Mouse (Mus musculus): ENCODE measurements around the gene Tln1. TPM values are rescaled to one million over a fixed set of nuclear protein-coding genes. Genes with fewer than 3 reads are reported as not detected.
A peak's percentile ranks its signal among the peaks of the same experiment; 100 is the strongest.

Gene Tln1
- polyA plus RNA-seq, 1 experiment from 2014 or later, result 75.5 TPM

GRCm38 (mm10) chr4:43575356-43575755 is 12.9 kb upstream of the Tln1 start:
- Histone ChIP-seq H3K4me3 (peak overlapping the region; percentile 76; the same call in 1 of the 2 replicates), H3K9me3 (replicated peaks) (no peaks in the 10 kb centered on the region), H3K36me3 (peaks cover 47% of the 10 kb centered on the region), H3K9ac (no peak overlapping the region), H3K4me2 (peak overlapping the region; percentile 90), H3K27ac (no peak overlapping the region), H3K27me3 (replicated peaks) (no peaks in the 10 kb centered on the region), H3K4me1 (peaks cover 47% of the 10 kb centered on the region)
- 64% methylated on average over 2 of the region's 2 CpGs for WGBS (ENCODE audit: insufficient replicate concordance)
- no peak for ATAC-seq

- H3K9me3 ChIP-seq (replicated peaks), result no peaks in the 10 kb centered on the region
- peaks cover 35% of the 10 kb centered on the region for H3K4me1 ChIP-seq
- H3K9ac ChIP-seq, result no peak overlapping the region
- WGBS (ENCODE audit: insufficient replicate concordance), result 81% methylated on average over 4 of the region's 4 CpGs
- peaks cover 62% of the 10 kb centered on the region for H3K36me3 ChIP-seq
- no peaks in the 10 kb centered on the region for H3K27me3 ChIP-seq (replicated peaks)
- ATAC-seq, result no peak
- H3K27ac ChIP-seq, result no peak overlapping the region
- no peak overlapping the region for H3K4me3 ChIP-seq
- no peak overlapping the region for H3K4me2 ChIP-seq
Measured at GRCm38 (mm10) chr4:43573561-43573960, 11.1 kb upstream of the Tln1 start.

GRCm38 (mm10) chr4:43571395-43572045 is 9.0 kb upstream of the Tln1 start:
- 0 out of 2 replicates have a peak overlapping the region, but pooled peaks have one; percentile 4 for H3K27ac ChIP-seq
- no peak overlapping the region for H3K4me2 ChIP-seq
- no peaks in the 10 kb centered on the region for H3K9me3 ChIP-seq (replicated peaks)
- H3K9ac ChIP-seq, result no peak overlapping the region
- 68% methylated on average over 6 of the region's 6 CpGs for WGBS (ENCODE audit: insufficient replicate concordance)
- peaks cover 82% of the 10 kb centered on the region for H3K36me3 ChIP-seq
- peaks cover 19% of the 10 kb centered on the region for H3K4me1 ChIP-seq
- H3K27me3 ChIP-seq (replicated peaks), result no peaks in the 10 kb centered on the region
- ATAC-seq, result no peak
- no peak overlapping the region for H3K4me3 ChIP-seq

- Histone ChIP-seq H3K4me3 (no peak overlapping the region), H3K4me1 (peaks cover 16% of the 10 kb centered on the region), H3K27ac (no peak overlapping the region), H3K9me3 (replicated peaks) (no peaks in the 10 kb centered on the region), H3K36me3 (peaks cover 81% of the 10 kb centered on the region), H3K27me3 (replicated peaks) (no peaks in the 10 kb centered on the region), H3K4me2 (no peak overlapping the region), H3K9ac (no peak overlapping the region)
- WGBS (ENCODE audit: insufficient replicate concordance), result 90% methylated on average over 9 of the region's 9 CpGs
- ATAC-seq, result no peak
Measured at GRCm38 (mm10) chr4:43567140-43567539, 4.6 kb upstream of the Tln1 start.

GRCm38 (mm10) chr4:43564231-43564630 is 1.7 kb upstream of the Tln1 start:
- peaks cover 58% of the 10 kb centered on the region for H3K36me3 ChIP-seq
- no peak overlapping the region for H3K4me3 ChIP-seq
- H3K27me3 ChIP-seq (replicated peaks), result no peaks in the 10 kb centered on the region
- H3K9ac ChIP-seq, result no peak overlapping the region
- H3K4me1 ChIP-seq, result peaks cover 37% of the 10 kb centered on the region
- peak overlapping the region; percentile 96; the same call in 1 of the 2 replicates for H3K4me2 ChIP-seq
- 0 out of 2 replicates have a peak overlapping the region, but pooled peaks have one; percentile 100 for H3K27ac ChIP-seq
- ATAC-seq, result no peak
- 49% methylated on average over 2 of the region's 2 CpGs for WGBS (ENCODE audit: insufficient replicate concordance)
- H3K9me3 ChIP-seq (replicated peaks), result no peaks in the 10 kb centered on the region

GRCm38 (mm10) chr4:43563601-43563875 is 1.0 kb upstream of the Tln1 start:
- peaks cover 51% of the 10 kb centered on the region for H3K36me3 ChIP-seq
- H3K4me1 ChIP-seq, result peaks cover 44% of the 10 kb centered on the region
- H3K4me3 ChIP-seq, result peak overlapping the region; percentile 89
- peak overlapping the region; percentile 100; the same call in 1 of the 2 replicates for H3K27ac ChIP-seq
- H3K9ac ChIP-seq, result peak overlapping the region; percentile 95; the same call in 1 of the 2 replicates
- peak overlapping the region; percentile 96 for H3K4me2 ChIP-seq
- no peaks in the 10 kb centered on the region for H3K9me3 ChIP-seq (replicated peaks)
- WGBS (ENCODE audit: insufficient replicate concordance), result 32% methylated on average over 4 of the region's 4 CpGs
- ATAC-seq, result no peak
- no peaks in the 10 kb centered on the region for H3K27me3 ChIP-seq (replicated peaks)

GRCm38 (mm10) chr4:43562769-43563600 is 494 bp upstream of the Tln1 start:
- Histone ChIP-seq H3K4me3 (peak overlapping the region; percentile 89), H3K4me2 (peak overlapping the region; percentile 96), H3K4me1 (peaks cover 50% of the 10 kb centered on the region), H3K9ac (peak overlapping the region; percentile 95), H3K27ac (peak overlapping the region; percentile 100), H3K27me3 (replicated peaks) (no peaks in the 10 kb centered on the region), H3K9me3 (replicated peaks) (no peaks in the 10 kb centered on the region), H3K36me3 (peaks cover 46% of the 10 kb centered on the region)
- no peak; the same call in 1 of the 2 replicates for ATAC-seq
- 3% methylated on average over 22 of the region's 22 CpGs for WGBS (ENCODE audit: insufficient replicate concordance)

GRCm38 (mm10) chr4:43561436-43561996 is 975 bp downstream of the Tln1 start:
- peak; percentile 69 for ATAC-seq
- peaks cover 43% of the 10 kb centered on the region for H3K36me3 ChIP-seq
- peaks cover 64% of the 10 kb centered on the region for H3K4me1 ChIP-seq

GRCm38 (mm10) chr4:43560976-43561375 is 1.5 kb downstream of the Tln1 start:
- H3K36me3 ChIP-seq, result peaks cover 43% of the 10 kb centered on the region
- 1% methylated on average over 2 of the region's 2 CpGs for WGBS (ENCODE audit: insufficient replicate concordance)
- no peak for ATAC-seq
- peak overlapping the region; percentile 89 for H3K4me3 ChIP-seq
- H3K27ac ChIP-seq, result peak overlapping the region; percentile 100
- peaks cover 67% of the 10 kb centered on the region for H3K4me1 ChIP-seq
- peak overlapping the region; percentile 95 for H3K9ac ChIP-seq
- H3K4me2 ChIP-seq, result peak overlapping the region; percentile 96
- H3K27me3 ChIP-seq (replicated peaks), result no peaks in the 10 kb centered on the region
- no peaks in the 10 kb centered on the region for H3K9me3 ChIP-seq (replicated peaks)

More at GRCm38 (mm10) chr4:43561436-43561996, 975 bp downstream of the Tln1 start:
- no peaks in the 10 kb centered on the region for H3K27me3 ChIP-seq (replicated peaks)
- 2% methylated on average over 16 of the region's 16 CpGs for WGBS (ENCODE audit: insufficient replicate concordance)
- H3K9ac ChIP-seq, result peak overlapping the region; percentile 95
- H3K4me2 ChIP-seq, result peak overlapping the region; percentile 96
- H3K9me3 ChIP-seq (replicated peaks), result no peaks in the 10 kb centered on the region
- peak overlapping the region; percentile 89 for H3K4me3 ChIP-seq
- peak overlapping the region; percentile 100 for H3K27ac ChIP-seq

GRCm38 (mm10) chr4:43560243-43560611 is 2.3 kb downstream of the Tln1 start:
- 5% methylated on average over 6 of the region's 6 CpGs for WGBS (ENCODE audit: insufficient replicate concordance)
- Histone ChIP-seq H3K27ac (peak overlapping the region; percentile 100), H3K9me3 (replicated peaks) (no peaks in the 10 kb centered on the region), H3K9ac (peak overlapping the region; percentile 95), H3K4me2 (peak overlapping the region; percentile 96), H3K36me3 (peaks cover 43% of the 10 kb centered on the region), H3K4me1 (peaks cover 67% of the 10 kb centered on the region), H3K27me3 (replicated peaks) (no peaks in the 10 kb centered on the region), H3K4me3 (peak overlapping the region; percentile 89)
- no peak for ATAC-seq

- 25% methylated on average over 13 of the region's 13 CpGs for WGBS (ENCODE audit: insufficient replicate concordance)
- Histone ChIP-seq H3K36me3 (peaks cover 43% of the 10 kb centered on the region), H3K4me3 (peak overlapping the region; percentile 89), H3K4me2 (peak overlapping the region; percentile 96), H3K4me1 (peaks cover 67% of the 10 kb centered on the region), H3K9ac (peak overlapping the region; percentile 95), H3K27ac (peak overlapping the region; percentile 100), H3K27me3 (replicated peaks) (no peaks in the 10 kb centered on the region), H3K9me3 (replicated peaks) (no peaks in the 10 kb centered on the region)
- no peak for ATAC-seq
Measured at GRCm38 (mm10) chr4:43559519-43560242, 2.8 kb downstream of the Tln1 start.

All from liver, embryonic 12.5 days (tissue).